Mouse (Mus musculus): ENCODE measurements around the gene Msh4. TPM values are rescaled to one million over a fixed set of nuclear protein-coding genes. Genes with fewer than 3 reads are reported as not detected.

Gene Msh4
- polyA plus RNA-seq, 2 experiments, result 0.11 TPM; not detected in 1

GRCm38 (mm10) chr3:153826616-153827015, 79.3 kb downstream of the Msh4 start:
- no peak for ATAC-seq (ENCODE audit: low FRiP score, low read depth)
- H3K27ac ChIP-seq (replicated peaks; ENCODE audit: low read depth, low read length), result no peak overlapping the region
- 34% methylated on average over 6 of the region's 6 CpGs for WGBS

DNA sequence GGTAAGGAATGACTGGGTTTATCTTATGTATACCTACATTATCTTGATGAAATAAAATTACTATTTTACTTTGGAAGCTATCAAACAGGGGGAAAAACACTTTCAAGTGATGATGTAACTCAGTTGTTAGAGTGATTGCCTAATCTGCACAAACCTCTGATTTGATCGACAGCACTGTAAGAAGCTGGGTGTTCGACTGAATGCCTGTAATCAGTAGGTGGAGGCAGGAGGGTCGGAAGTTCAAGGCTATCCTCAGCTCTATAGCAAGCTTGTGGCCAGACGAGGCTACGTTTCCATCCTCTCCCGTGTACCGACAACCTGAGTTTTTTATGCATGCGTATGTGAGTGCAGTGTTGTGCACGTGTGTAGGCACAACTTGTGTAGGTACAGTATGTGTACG, 80.7 kb downstream of the Msh4 start:
- H3K4me1 ChIP-seq (ENCODE audit: control insufficient read depth, insufficient read depth, low read length), result no peaks in the 10 kb centered on the region
- H3K36me3 ChIP-seq (ENCODE audit: control insufficient read depth, insufficient read depth, low read length), result no peaks in the 10 kb centered on the region
- 88% methylated on average over 10 of the region's 10 CpGs for WGBS
- H3K4me3 ChIP-seq (replicated peaks; ENCODE audit: low read length), result no peak overlapping the region
- DNase-seq (ENCODE audit: low spot score), result no peak
- TF ChIP-seq POLR2A (IDR thresholded peaks at IDR 0.05; ENCODE audit: borderline replicate concordance, extremely low read depth, insufficient read depth, insufficient read length), result no peak
- H3K27ac ChIP-seq (replicated peaks; ENCODE audit: low read depth, low read length), result no peak overlapping the region
- H3K9ac ChIP-seq (ENCODE audit: low read depth, low read length, severe bottlenecking), result no peak overlapping the region
- H3K9me3 ChIP-seq (ENCODE audit: control insufficient read depth, low read length), result no peaks in the 10 kb centered on the region
- H3K27me3 ChIP-seq (ENCODE audit: control insufficient read depth, insufficient read depth, low read length), result no peaks in the 10 kb centered on the region
- no peak overlapping the region for H3K4me2 ChIP-seq (replicated peaks; ENCODE audit: low read depth, low read length, severe bottlenecking)
- no peak for ATAC-seq (ENCODE audit: low FRiP score, low read depth)

More at GRCm38 (mm10) chr3:153826616-153827015, 79.3 kb downstream of the Msh4 start:
- H3K9me3 ChIP-seq (ENCODE audit: control insufficient read depth, low read length), result no peaks in the 10 kb centered on the region
- H3K36me3 ChIP-seq (ENCODE audit: control insufficient read depth, insufficient read depth, low read length), result no peaks in the 10 kb centered on the region
- H3K4me1 ChIP-seq (ENCODE audit: control insufficient read depth, insufficient read depth, low read length), result no peaks in the 10 kb centered on the region
- H3K4me2 ChIP-seq (replicated peaks; ENCODE audit: low read depth, low read length, severe bottlenecking), result no peak overlapping the region
- H3K4me3 ChIP-seq (replicated peaks; ENCODE audit: low read length), result no peak overlapping the region
- H3K9ac ChIP-seq (ENCODE audit: low read depth, low read length, severe bottlenecking), result no peak overlapping the region
- no peak for DNase-seq (ENCODE audit: low spot score)
- H3K27me3 ChIP-seq (ENCODE audit: control insufficient read depth, insufficient read depth, low read length), result no peaks in the 10 kb centered on the region
- TF ChIP-seq POLR2A (IDR thresholded peaks at IDR 0.05; ENCODE audit: borderline replicate concordance, extremely low read depth, insufficient read depth, insufficient read length), result no peak

GRCm38 (mm10) chr3:153823671-153824515, 82.0 kb downstream of the Msh4 start:
- Histone ChIP-seq H3K9ac (ENCODE audit: low read depth, low read length, severe bottlenecking) (no peak overlapping the region), H3K4me2 (replicated peaks; ENCODE audit: low read depth, low read length, severe bottlenecking) (no peak overlapping the region), H3K4me1 (ENCODE audit: control insufficient read depth, insufficient read depth, low read length) (no peaks in the 10 kb centered on the region), H3K4me3 (replicated peaks; ENCODE audit: low read length) (no peak overlapping the region), H3K36me3 (ENCODE audit: control insufficient read depth, insufficient read depth, low read length) (no peaks in the 10 kb centered on the region), H3K27me3 (ENCODE audit: control insufficient read depth, insufficient read depth, low read length) (no peaks in the 10 kb centered on the region), H3K27ac (replicated peaks; ENCODE audit: low read depth, low read length) (no peak overlapping the region), H3K9me3 (ENCODE audit: control insufficient read depth, low read length) (no peaks in the 10 kb centered on the region)
- ATAC-seq (ENCODE audit: low FRiP score, low read depth) (no peak), DNase-seq (ENCODE audit: low spot score) (no peak)
- no peak for TF ChIP-seq POLR2A (IDR thresholded peaks at IDR 0.05; ENCODE audit: borderline replicate concordance, extremely low read depth, insufficient read depth, insufficient read length)
- 77% methylated on average over 11 of the region's 11 CpGs for whole genome bisulfite sequencing

DNA sequence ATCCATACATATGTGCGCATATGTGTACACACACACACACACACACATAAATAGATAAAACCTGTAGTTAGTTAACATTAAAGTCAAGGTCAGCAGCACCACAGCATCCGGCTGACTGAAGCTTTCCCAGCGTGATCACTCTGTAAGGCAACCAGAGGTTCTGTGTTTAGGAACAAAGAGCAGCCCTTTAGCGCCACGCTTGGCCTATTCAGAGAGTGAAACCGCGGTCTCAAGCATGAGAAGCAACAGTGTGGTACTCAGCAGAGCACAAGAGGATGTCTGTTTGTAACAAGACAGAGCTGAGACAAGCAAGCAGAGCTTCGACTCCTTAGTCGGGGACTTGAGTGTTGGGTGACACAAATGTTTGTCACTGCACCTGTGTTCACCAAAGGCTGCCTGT, 86.5 kb downstream of the Msh4 start:
- no peak for ATAC-seq (ENCODE audit: low FRiP score, low read depth)
- no peaks in the 10 kb centered on the region for H3K4me1 ChIP-seq (ENCODE audit: control insufficient read depth, insufficient read depth, low read length)
- H3K4me3 ChIP-seq (replicated peaks; ENCODE audit: low read length), result no peak overlapping the region
- no peak overlapping the region for H3K27ac ChIP-seq (replicated peaks; ENCODE audit: low read depth, low read length)
- no peak overlapping the region for H3K4me2 ChIP-seq (replicated peaks; ENCODE audit: low read depth, low read length, severe bottlenecking)
- no peaks in the 10 kb centered on the region for H3K27me3 ChIP-seq (ENCODE audit: control insufficient read depth, insufficient read depth, low read length)
- DNase-seq (ENCODE audit: low spot score), result no peak
- H3K9ac ChIP-seq (ENCODE audit: low read depth, low read length, severe bottlenecking), result no peak overlapping the region
- WGBS, result 87% methylated on average over 9 of the region's 9 CpGs
- TF ChIP-seq POLR2A (IDR thresholded peaks at IDR 0.05; ENCODE audit: borderline replicate concordance, extremely low read depth, insufficient read depth, insufficient read length), result no peak
- H3K9me3 ChIP-seq (ENCODE audit: control insufficient read depth, low read length), result no peaks in the 10 kb centered on the region
- no peaks in the 10 kb centered on the region for H3K36me3 ChIP-seq (ENCODE audit: control insufficient read depth, insufficient read depth, low read length)

DNA sequence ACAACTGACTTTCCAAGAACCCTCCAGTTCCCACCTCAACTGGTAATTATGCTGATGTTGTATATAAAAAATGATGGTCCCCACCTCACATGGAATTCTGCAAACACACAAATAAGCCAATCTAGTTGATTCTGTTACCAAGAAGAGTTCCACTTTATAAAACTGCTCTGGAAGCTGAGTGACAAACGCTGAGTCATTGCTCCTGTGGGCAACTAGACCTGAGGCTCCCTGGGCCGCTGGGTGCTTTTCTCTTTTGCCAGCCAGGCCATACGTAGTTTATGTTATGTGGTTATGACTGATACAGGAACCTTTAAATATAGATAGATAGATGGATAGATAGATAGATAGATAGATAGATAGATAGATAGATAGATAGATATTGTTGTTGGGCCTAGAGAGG, 87.2 kb downstream of the Msh4 start:
- WGBS, result 96% methylated on average over 3 of the region's 3 CpGs
- H3K9me3 ChIP-seq (ENCODE audit: control insufficient read depth, low read length), result no peaks in the 10 kb centered on the region
- H3K4me1 ChIP-seq (ENCODE audit: control insufficient read depth, insufficient read depth, low read length), result no peaks in the 10 kb centered on the region
- H3K4me2 ChIP-seq (replicated peaks; ENCODE audit: low read depth, low read length, severe bottlenecking), result no peak overlapping the region
- TF ChIP-seq POLR2A (IDR thresholded peaks at IDR 0.05; ENCODE audit: borderline replicate concordance, extremely low read depth, insufficient read depth, insufficient read length), result no peak
- H3K27me3 ChIP-seq (ENCODE audit: control insufficient read depth, insufficient read depth, low read length), result no peaks in the 10 kb centered on the region
- no peak for DNase-seq (ENCODE audit: low spot score)
- H3K9ac ChIP-seq (ENCODE audit: low read depth, low read length, severe bottlenecking), result no peak overlapping the region
- no peaks in the 10 kb centered on the region for H3K36me3 ChIP-seq (ENCODE audit: control insufficient read depth, insufficient read depth, low read length)
- no peak for ATAC-seq (ENCODE audit: low FRiP score, low read depth)
- H3K4me3 ChIP-seq (replicated peaks; ENCODE audit: low read length), result no peak overlapping the region
- no peak overlapping the region for H3K27ac ChIP-seq (replicated peaks; ENCODE audit: low read depth, low read length)
